Mouse (Mus musculus) lung, postnatal 0 days (tissue): ENCODE measurements at regions not wholly inside any gene's neighbourhood (a gene's known extent, or its start where the extent isn't known, plus 50 kb on each side); places are given as distances from the start of the nearest gene placed in this dataset.

Experiments used
- ATAC-seq: fragments of 200-750 bp; cut with Nextera tagmentation; 2 replicates; pipeline ENCODE4 v1.8.0; 2017; ENCODE audit warnings: moderate library complexity
- DNase-seq: peaks from one replicate; pipeline ENCODE4 v3.0.0-alpha.2; 2016; ENCODE audit warnings: low spot score
- H3K27ac ChIP-seq: fragments of 300-500 bp; sonication (generic); 2 replicates; pipeline ENCODE4 v1.5.1; 2014; ENCODE audit warnings: antibody characterized with exemption, mild to moderate bottlenecking, low read length, mixed read lengths
- H3K27me3 ChIP-seq: fragments of 300-500 bp; sonication (generic); replicated peaks from 2 replicates; pipeline ENCODE4 v1.6.1; 2014; ENCODE audit warnings: low read length, mixed read lengths; ENCODE audit not compliant: insufficient read depth
- H3K36me3 ChIP-seq: fragments of 300-500 bp; sonication (generic); 2 replicates; pipeline ENCODE4 v1.6.1; 2014; ENCODE audit warnings: low read length, mixed read lengths; ENCODE audit not compliant: insufficient read depth
- H3K4me1 ChIP-seq: fragments of 300-500 bp; sonication (generic); 2 replicates; pipeline ENCODE4 v1.6.1; 2014; ENCODE audit warnings: antibody characterized with exemption, low read depth, low read length, mixed read lengths; ENCODE audit not compliant: insufficient read depth
- H3K4me2 ChIP-seq: fragments of 300-500 bp; sonication (generic); replicated peaks from 2 replicates; pipeline ENCODE4 v1.6.1; 2014; ENCODE audit warnings: low read depth, mild to moderate bottlenecking, low read length, moderate library complexity, mixed read lengths
- H3K4me3 ChIP-seq: fragments of 300-500 bp; sonication (generic); 2 replicates; pipeline ENCODE4 v1.5.1; 2014; ENCODE audit warnings: low read depth, low read length
- H3K9ac ChIP-seq: fragments of 300-500 bp; sonication (generic); replicated peaks from 2 replicates; pipeline ENCODE4 v1.6.1; 2014; ENCODE audit warnings: low read depth, mild to moderate bottlenecking
- H3K9me3 ChIP-seq: fragments of 300-500 bp; sonication (generic); 2 replicates; pipeline ENCODE4 v1.6.1; 2016; ENCODE audit warnings: low read length, mixed read lengths
- CTCF ChIP-seq: IDR thresholded peaks from 2 replicates; pipeline ENCODE4 v1.5.1; 2016; ENCODE audit warnings: antibody characterized with exemption, mild to moderate bottlenecking
- EP300 ChIP-seq: IDR thresholded peaks from 2 replicates; pipeline ENCODE4 v1.6.1; 2016; ENCODE audit warnings: antibody characterized with exemption, mild to moderate bottlenecking, control low read depth
- WGBS: fragments of 180-500 bp; shearing (Covaris S2); extraction: QIAGEN DNeasy Blood & Tissue Kit; methylation state at CpG from one replicate; pipeline ENCODE4 v1.1.7; 2014; 5-methylcytosine and 5-hydroxymethylcytosine counted together

DNA sequence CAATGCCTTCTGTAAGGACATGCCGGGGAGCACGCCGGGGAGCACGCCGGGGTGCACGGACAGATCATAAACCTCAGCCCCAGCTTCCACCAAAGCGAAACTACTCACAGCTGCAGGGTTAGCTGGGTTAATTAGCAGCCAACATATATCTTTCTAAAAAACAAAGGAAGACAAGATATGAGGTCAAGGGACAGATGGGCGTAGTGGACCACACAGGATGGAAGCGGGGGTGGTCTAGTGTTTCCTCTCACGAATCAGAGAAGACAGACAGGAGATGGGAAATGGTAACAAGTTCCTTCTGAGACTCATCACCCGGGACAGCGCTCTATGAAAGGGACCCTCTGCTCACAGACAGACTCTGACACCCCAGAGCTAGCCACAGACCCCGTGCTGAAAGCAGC, 60.0 kb upstream of the Ajap1 start:
- no peaks in the 10 kb centered on the region for H3K27me3 ChIP-seq
- DNase-seq (no peak), ATAC-seq (no peak)
- no peak overlapping the region for H3K27ac ChIP-seq
- H3K4me3 ChIP-seq: no peak overlapping the region
- no peak overlapping the region for H3K4me2 ChIP-seq
- H3K9ac ChIP-seq: no peak overlapping the region
- 39% methylated on average over 13 of the region's 13 CpGs for WGBS
- TF ChIP-seq CTCF (no peak), EP300 (no peak)
- no peaks in the 10 kb centered on the region for H3K4me1 ChIP-seq
- H3K9me3 ChIP-seq: no peaks in the 10 kb centered on the region
- H3K36me3 ChIP-seq: no peaks in the 10 kb centered on the region

DNA sequence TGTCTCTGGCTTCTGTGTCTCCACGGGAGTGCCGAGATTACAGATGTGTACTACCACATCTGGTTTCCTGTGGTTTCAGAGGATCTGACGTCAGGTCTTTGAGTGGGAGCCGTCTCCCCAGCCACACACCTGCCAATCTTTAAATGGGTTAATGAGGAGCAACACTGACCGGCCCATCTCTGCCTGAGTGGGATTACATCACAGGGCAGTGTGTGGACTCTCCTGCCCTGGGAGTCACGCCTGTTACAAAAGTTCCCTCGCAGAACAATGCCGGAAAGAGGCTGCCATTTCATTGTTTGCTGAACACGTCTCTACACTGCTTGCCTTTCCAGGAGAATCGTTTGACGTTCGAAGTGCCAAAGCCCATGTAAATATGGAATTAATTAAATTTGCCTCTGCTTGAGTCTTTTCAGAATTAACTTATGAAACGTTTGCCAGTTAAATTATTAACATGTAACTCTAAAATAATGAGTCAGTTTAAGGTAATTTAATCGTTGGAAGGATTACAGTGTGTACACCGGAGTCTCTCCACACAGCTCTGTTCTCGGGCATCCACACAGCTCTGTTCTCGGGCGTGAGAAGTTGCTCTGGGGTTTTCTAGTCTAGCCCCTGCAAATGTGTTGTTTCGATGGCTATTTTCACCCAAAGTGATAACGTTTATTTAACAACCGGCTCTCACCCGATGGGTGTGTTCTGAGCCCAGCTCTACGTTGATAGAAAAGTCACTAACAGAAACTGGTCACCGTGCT, 61.5 kb upstream of the Ajap1 start:
- H3K4me2 ChIP-seq: no peak overlapping the region
- DNase-seq: no peak
- WGBS: 35% methylated on average over 24 of the region's 24 CpGs

DNA sequence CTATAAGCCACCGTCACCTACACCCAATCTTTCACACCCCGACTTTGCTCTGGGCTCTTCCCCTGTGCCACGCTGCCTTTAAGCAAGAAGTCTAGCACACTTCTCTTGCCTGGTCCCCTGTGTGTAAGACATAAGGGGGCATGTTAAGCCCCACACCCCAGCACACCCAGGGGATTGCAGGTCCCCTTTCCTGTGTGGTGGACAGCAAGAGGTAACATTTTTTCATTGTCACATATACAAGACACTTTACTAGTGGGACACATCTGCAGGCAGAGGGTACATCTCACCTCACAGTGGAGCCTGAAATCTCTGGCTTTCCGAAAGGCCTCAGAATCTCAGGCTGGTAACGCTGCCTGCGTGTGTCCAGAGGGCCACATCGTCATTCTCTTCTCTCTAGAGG, 64.1 kb upstream of the Ajap1 start:
- no peak overlapping the region for H3K4me2 ChIP-seq
- no peaks in the 10 kb centered on the region for H3K9me3 ChIP-seq
- no peaks in the 10 kb centered on the region for H3K4me1 ChIP-seq
- WGBS: 83% methylated on average over 7 of the region's 7 CpGs
- no peak overlapping the region for H3K4me3 ChIP-seq
- H3K27me3 ChIP-seq: no peaks in the 10 kb centered on the region
- no peak for DNase-seq
- H3K9ac ChIP-seq: no peak overlapping the region
- ATAC-seq: no peak
- TF ChIP-seq CTCF: no peak
- no peak for TF ChIP-seq EP300
- no peaks in the 10 kb centered on the region for H3K36me3 ChIP-seq
- no peak overlapping the region for H3K27ac ChIP-seq

More for the DNA sequence above, 61.5 kb upstream of the Ajap1 start:
- H3K4me3 ChIP-seq: no peak overlapping the region
- H3K9ac ChIP-seq: no peak overlapping the region
- H3K36me3 ChIP-seq: no peaks in the 10 kb centered on the region
- H3K9me3 ChIP-seq: no peaks in the 10 kb centered on the region
- no peaks in the 10 kb centered on the region for H3K4me1 ChIP-seq
- ATAC-seq: no peak
- no peaks in the 10 kb centered on the region for H3K27me3 ChIP-seq
- H3K27ac ChIP-seq: no peak overlapping the region
- TF ChIP-seq EP300 (no peak), CTCF (no peak)

DNA sequence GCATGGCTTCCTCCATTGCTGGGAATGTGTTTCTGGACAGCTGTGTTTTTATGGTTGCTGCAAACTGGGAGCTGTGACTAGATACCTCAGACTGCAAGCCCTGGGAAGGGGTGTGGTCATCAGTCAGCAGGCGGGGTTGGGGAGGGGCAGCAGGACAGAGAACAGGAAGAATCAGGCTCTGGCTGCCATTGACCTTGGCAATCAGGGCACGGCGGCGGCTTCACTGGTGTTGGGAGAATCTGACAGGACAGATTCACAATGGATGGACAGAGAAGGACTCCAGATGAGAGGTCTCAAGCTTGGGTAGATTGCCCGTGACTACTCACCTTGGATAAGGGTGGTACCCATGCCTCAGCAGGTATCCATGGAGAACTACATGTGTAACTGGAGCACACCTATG, 64.5 kb upstream of the Ajap1 start:
- no peaks in the 10 kb centered on the region for H3K36me3 ChIP-seq
- DNase-seq: no peak
- H3K27me3 ChIP-seq: no peaks in the 10 kb centered on the region
- no peaks in the 10 kb centered on the region for H3K4me1 ChIP-seq
- 71% methylated on average over 5 of the region's 5 CpGs for WGBS
- TF ChIP-seq EP300: no peak
- TF ChIP-seq CTCF: no peak
- no peak overlapping the region for H3K4me2 ChIP-seq
- ATAC-seq: no peak
- no peak overlapping the region for H3K4me3 ChIP-seq
- H3K9me3 ChIP-seq: no peaks in the 10 kb centered on the region
- no peak overlapping the region for H3K9ac ChIP-seq
- no peak overlapping the region for H3K27ac ChIP-seq

DNA sequence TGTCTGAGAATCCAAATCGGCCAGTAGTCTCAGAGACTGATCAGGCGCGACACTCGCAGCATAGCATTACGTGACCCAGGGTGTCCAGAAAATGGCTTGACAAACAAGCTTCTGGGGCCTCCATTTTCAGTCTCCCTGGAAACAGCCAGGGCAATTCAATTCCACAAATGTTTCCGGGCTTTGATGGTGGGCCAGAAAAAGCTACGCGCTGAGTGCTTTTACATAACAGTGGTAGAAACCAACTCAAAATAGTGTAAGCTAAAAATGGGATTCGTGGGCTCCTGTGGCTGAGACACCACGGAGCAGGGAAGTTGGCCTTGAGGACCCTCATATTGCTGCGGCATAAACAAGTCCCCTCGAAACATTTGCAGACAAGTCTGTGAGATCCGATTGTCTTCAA, 65.3 kb upstream of the Ajap1 start:
- no peaks in the 10 kb centered on the region for H3K27me3 ChIP-seq
- H3K9ac ChIP-seq: no peak overlapping the region
- H3K27ac ChIP-seq: no peak overlapping the region
- TF ChIP-seq EP300 (no peak), CTCF (no peak)
- H3K36me3 ChIP-seq: no peaks in the 10 kb centered on the region
- H3K4me1 ChIP-seq: no peaks in the 10 kb centered on the region
- 73% methylated on average over 13 of the region's 13 CpGs for WGBS
- no peaks in the 10 kb centered on the region for H3K9me3 ChIP-seq
- no peak overlapping the region for H3K4me2 ChIP-seq
- DNase-seq (no peak), ATAC-seq (no peak)
- H3K4me3 ChIP-seq: no peak overlapping the region

DNA sequence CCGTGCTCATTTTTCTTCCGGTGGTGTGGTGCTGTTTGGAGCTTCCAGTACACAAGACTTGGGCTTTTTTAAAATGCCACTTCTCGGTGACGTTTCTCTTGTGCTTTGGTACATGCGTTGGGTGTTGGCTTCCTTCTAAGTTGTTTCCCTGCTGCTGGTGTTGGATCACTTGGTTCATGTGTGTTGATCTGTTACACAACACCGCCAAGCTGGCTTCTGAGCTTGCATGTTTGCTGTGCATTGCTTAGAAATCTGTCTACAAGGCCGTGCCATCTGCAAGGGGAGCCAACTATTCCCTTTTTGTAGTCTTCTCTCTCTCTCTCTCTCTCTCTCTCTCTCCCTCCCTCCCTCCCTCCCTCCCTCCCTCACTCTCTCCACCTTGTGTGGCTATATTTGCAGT, 68.7 kb upstream of the Ajap1 start:
- H3K9ac ChIP-seq: no peak overlapping the region
- no peak overlapping the region for H3K27ac ChIP-seq
- 83% methylated on average over 7 of the region's 7 CpGs for whole genome bisulfite sequencing
- no peaks in the 10 kb centered on the region for H3K36me3 ChIP-seq
- DNase-seq: no peak
- TF ChIP-seq EP300: no peak
- no peak for TF ChIP-seq CTCF
- no peak overlapping the region for H3K4me3 ChIP-seq
- no peaks in the 10 kb centered on the region for H3K27me3 ChIP-seq
- ATAC-seq: no peak
- no peaks in the 10 kb centered on the region for H3K4me1 ChIP-seq
- no peaks in the 10 kb centered on the region for H3K9me3 ChIP-seq
- no peak overlapping the region for H3K4me2 ChIP-seq

DNA sequence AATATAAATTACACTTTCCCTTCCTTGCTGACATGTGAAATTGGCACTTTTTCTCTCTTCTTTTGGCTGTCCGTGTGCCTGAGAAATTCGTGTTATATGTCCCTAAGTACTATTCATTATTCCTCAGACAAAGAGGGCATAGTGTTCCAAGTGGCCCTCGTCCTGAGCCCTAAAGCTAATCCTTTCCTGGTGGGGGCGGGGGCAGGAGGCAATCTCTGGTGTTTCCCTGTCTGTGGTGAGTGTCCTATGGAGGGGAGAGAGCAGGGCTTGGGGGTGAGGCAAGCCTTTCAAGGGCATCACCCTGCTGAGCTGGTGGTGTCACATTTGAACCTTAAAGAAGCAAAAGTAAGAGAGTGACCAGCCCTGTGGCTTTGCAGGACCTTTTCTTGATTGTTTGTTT, 69.9 kb upstream of the Ajap1 start:
- no peak for ATAC-seq
- 36% methylated on average over 4 of the region's 4 CpGs for WGBS

More for the DNA sequence above, 69.9 kb upstream of the Ajap1 start:
- no peaks in the 10 kb centered on the region for H3K36me3 ChIP-seq
- H3K4me2 ChIP-seq: no peak overlapping the region
- TF ChIP-seq CTCF (no peak), EP300 (no peak)
- H3K9me3 ChIP-seq: no peaks in the 10 kb centered on the region
- H3K27ac ChIP-seq: no peak overlapping the region
- H3K4me1 ChIP-seq: no peaks in the 10 kb centered on the region
- DNase-seq: no peak
- H3K4me3 ChIP-seq: no peak overlapping the region
- no peaks in the 10 kb centered on the region for H3K27me3 ChIP-seq
- H3K9ac ChIP-seq: no peak overlapping the region
